Mouse (Mus musculus) stomach, postnatal 0 days (tissue): ENCODE measurements around the gene Ly6g6e. TPM values are rescaled to one million over a fixed set of nuclear protein-coding genes. Genes with fewer than 3 reads are reported as not detected.
"Not testable (repeated sequence)": the region's sequence is repeated elsewhere in the genome, so short reads cannot be mapped to it uniquely, and the experiment has no call there.

Experiments
- ATAC-seq: fragments of 200-750 bp; cut with Nextera tagmentation; 2 replicates; pipeline ENCODE4 v1.8.0; 2017; ENCODE audit not compliant: low FRiP score, low TSS enrichment
- DNase-seq: peaks from one replicate; pipeline ENCODE4 v3.0.0-alpha.2; 2016; ENCODE audit warnings: low spot score
- H3K27ac ChIP-seq: fragments of 300-500 bp; sonication (generic); replicated peaks from 2 replicates; pipeline ENCODE4 v1.5.1; 2014; ENCODE audit warnings: mild to moderate bottlenecking, control low read depth
- H3K27me3 ChIP-seq: fragments of 300-500 bp; sonication (generic); 2 replicates; pipeline ENCODE4 v1.6.1; 2014; ENCODE audit warnings: low read length; ENCODE audit not compliant: control insufficient read depth, insufficient read depth
- H3K36me3 ChIP-seq: fragments of 300-500 bp; sonication (generic); 2 replicates; pipeline ENCODE4 v1.6.1; 2014; ENCODE audit warnings: low read length, mixed read lengths; ENCODE audit not compliant: control insufficient read depth, insufficient read depth
- H3K4me1 ChIP-seq: fragments of 300-500 bp; sonication (generic); replicated peaks from 2 replicates; pipeline ENCODE4 v1.6.1; 2014; ENCODE audit warnings: antibody characterized with exemption; ENCODE audit not compliant: control insufficient read depth, insufficient read depth
- H3K4me2 ChIP-seq: fragments of 300-500 bp; sonication (generic); replicated peaks from 2 replicates; pipeline ENCODE4 v1.6.1; 2014; ENCODE audit warnings: low read depth, mild to moderate bottlenecking, control low read depth, moderate library complexity
- H3K4me3 ChIP-seq: fragments of 300-500 bp; sonication (generic); 2 replicates; pipeline ENCODE4 v1.5.1; 2014; ENCODE audit warnings: low read depth, low read length, control low read depth
- H3K9ac ChIP-seq: fragments of 300-500 bp; sonication (generic); 2 replicates; pipeline ENCODE4 v1.6.1; 2014; ENCODE audit warnings: mild to moderate bottlenecking, low read length, control low read depth, mixed read lengths
- H3K9me3 ChIP-seq: fragments of 300-500 bp; sonication (generic); 2 replicates; pipeline ENCODE4 v1.6.1; 2016; ENCODE audit warnings: low read length; ENCODE audit not compliant: control insufficient read depth
- CTCF ChIP-seq: IDR thresholded peaks from 2 replicates; pipeline ENCODE4 v1.5.1; 2016; ENCODE audit warnings: antibody characterized with exemption, low read depth, mild to moderate bottlenecking, moderate library complexity
- EP300 ChIP-seq: optimal IDR thresholded peaks from 2 replicates; pipeline ENCODE3; 2016; ENCODE audit warnings: antibody characterized with exemption
- WGBS: fragments of 180-500 bp; shearing (Covaris S2); extraction: QIAGEN DNeasy Blood & Tissue Kit; methylation state at CpG from one replicate; pipeline ENCODE4 v1.1.7; 2014; 5-methylcytosine and 5-hydroxymethylcytosine counted together
- polyA plus RNA-seq: library from polyadenylated mRNA; unstranded; fragments of >200 nt; fragmentation: Nextera tagmentation; extraction: Ambion mirVana; gene quantifications from 2 replicates; pipeline ENCODE4 v1.2.1, GENCODE M21; 2015

Gene Ly6g6e
- polyA plus RNA-seq, 1 experiment from 2014 or later: 109 TPM

GRCm38 (mm10) chr17:35031880-35032279 lies 44.8 kb upstream of the Ly6g6e start:
- no peak overlapping the region for H3K27ac ChIP-seq
- H3K9ac ChIP-seq: no peak overlapping the region
- TF ChIP-seq CTCF (no peak), EP300 (no peak)
- no peak overlapping the region for H3K4me2 ChIP-seq
- H3K9me3 ChIP-seq: no peaks in the 10 kb centered on the region
- WGBS: 77% methylated on average over 7 of the region's 7 CpGs
- H3K36me3 ChIP-seq: no peaks in the 10 kb centered on the region
- DNase-seq: no peak
- no peaks in the 10 kb centered on the region; the same call in 1 of the 2 replicates for H3K4me1 ChIP-seq
- no peak overlapping the region for H3K4me3 ChIP-seq
- no peaks in the 10 kb centered on the region for H3K27me3 ChIP-seq
- no peak for ATAC-seq

GRCm38 (mm10) chr17:35032323-35032870 lies 44.3 kb upstream of the Ly6g6e start:
- Histone ChIP-seq H3K27me3 (no peaks in the 10 kb centered on the region), H3K9me3 (no peaks in the 10 kb centered on the region), H3K4me1 (no peaks in the 10 kb centered on the region; the same call in 1 of the 2 replicates), H3K4me2 (no peak overlapping the region), H3K4me3 (no peak overlapping the region), H3K36me3 (no peaks in the 10 kb centered on the region), H3K27ac (no peak overlapping the region), H3K9ac (no peak overlapping the region)
- ATAC-seq (no peak), DNase-seq (no peak)
- TF ChIP-seq EP300 (no peak), CTCF (peak; percentile 33)
- 83% methylated on average over 8 of the region's 8 CpGs for WGBS

- not testable (repeated sequence) for H3K4me2 ChIP-seq, H3K9ac ChIP-seq, H3K4me1 ChIP-seq, H3K27me3 ChIP-seq, H3K27ac ChIP-seq, DNase-seq, H3K4me3 ChIP-seq, ATAC-seq, H3K9me3 ChIP-seq, H3K36me3 ChIP-seq
- 69% methylated on average over 1 of the region's 1 CpGs for WGBS
Measured at GRCm38 (mm10) chr17:35033703-35034102, 43.0 kb upstream of the Ly6g6e start.

GRCm38 (mm10) chr17:35034896-35035295 lies 41.8 kb upstream of the Ly6g6e start:
- TF ChIP-seq EP300 (no peak), CTCF (no peak)
- Histone ChIP-seq H3K9me3 (no peaks in the 10 kb centered on the region), H3K36me3 (no peaks in the 10 kb centered on the region), H3K4me3 (no peak overlapping the region), H3K4me1 (no peaks in the 10 kb centered on the region), H3K27ac (peak overlapping the region; percentile 56; the same call in 1 of the 2 replicates), H3K4me2 (no peak overlapping the region), H3K9ac (no peak overlapping the region), H3K27me3 (no peaks in the 10 kb centered on the region)
- peak; percentile 37 for DNase-seq
- ATAC-seq: no peak; the same call in 1 of the 2 replicates
- WGBS: 27% methylated on average over 6 of the region's 6 CpGs

GRCm38 (mm10) chr17:35039121-35039873 lies 37.4 kb upstream of the Ly6g6e start:
- no peak overlapping the region for H3K4me2 ChIP-seq
- DNase-seq (no peak), ATAC-seq (no peak)
- no peak overlapping the region for H3K27ac ChIP-seq
- H3K4me1 ChIP-seq: no peaks in the 10 kb centered on the region
- WGBS: 83% methylated on average over 11 of the region's 11 CpGs
- H3K4me3 ChIP-seq: no peak overlapping the region
- TF ChIP-seq CTCF: no peak
- no peak for TF ChIP-seq EP300
- no peaks in the 10 kb centered on the region for H3K36me3 ChIP-seq
- H3K9ac ChIP-seq: no peak overlapping the region
- no peaks in the 10 kb centered on the region for H3K27me3 ChIP-seq
- H3K9me3 ChIP-seq: no peaks in the 10 kb centered on the region

DNA sequence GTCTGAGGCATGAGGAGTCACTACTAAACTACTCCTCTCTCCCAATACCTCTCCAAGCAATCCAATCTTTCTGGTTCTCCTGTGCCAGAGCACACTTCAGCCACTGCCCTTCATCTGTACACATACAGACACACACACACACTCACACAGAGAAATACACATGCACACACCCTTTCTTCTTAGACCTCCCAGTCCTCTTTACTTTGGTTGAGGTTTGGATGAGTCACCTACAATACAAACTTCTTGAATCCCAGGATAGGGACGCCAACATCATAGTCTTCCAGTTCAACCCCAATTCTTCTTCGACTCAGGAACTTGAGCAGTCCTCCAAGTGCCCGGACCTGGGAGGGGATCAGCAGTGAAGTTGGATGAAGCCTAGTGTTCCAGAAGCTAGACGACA lies 32.9 kb upstream of the Ly6g6e start:
- Histone ChIP-seq H3K4me2 (peak overlapping the region; percentile 11; the same call in 1 of the 2 replicates), H3K4me3 (no peak overlapping the region), H3K27ac (peak overlapping the region; percentile 88), H3K27me3 (no peaks in the 10 kb centered on the region), H3K9ac (no peak overlapping the region), H3K4me1 (peaks cover 8% of the 10 kb centered on the region; the same call in 1 of the 2 replicates), H3K9me3 (no peaks in the 10 kb centered on the region), H3K36me3 (no peaks in the 10 kb centered on the region)
- DNase-seq (no peak), ATAC-seq (peak; percentile 28)
- TF ChIP-seq CTCF (no peak), EP300 (no peak)
- 52% methylated on average over 4 of the region's 4 CpGs for WGBS
